Mouse (Mus musculus) right cerebral cortex, postnatal 36 days (tissue): ENCODE measurements at regions not wholly inside any gene's neighbourhood (a gene's known extent, or its start where the extent isn't known, plus 50 kb on each side); places are given as distances from the start of the nearest gene placed in this dataset.
"Not testable (repeated sequence)": the region's sequence is repeated elsewhere in the genome, so short reads cannot be mapped to it uniquely, and the experiment has no call there.

Source experiments
- DNase-seq, 2 experiments: peaks; one replicate each; pipeline ENCODE4 v3.0.0; 2022; ENCODE audit warnings: low spot score in 2 of 2, mixed read lengths in 1 of 2

DNA sequence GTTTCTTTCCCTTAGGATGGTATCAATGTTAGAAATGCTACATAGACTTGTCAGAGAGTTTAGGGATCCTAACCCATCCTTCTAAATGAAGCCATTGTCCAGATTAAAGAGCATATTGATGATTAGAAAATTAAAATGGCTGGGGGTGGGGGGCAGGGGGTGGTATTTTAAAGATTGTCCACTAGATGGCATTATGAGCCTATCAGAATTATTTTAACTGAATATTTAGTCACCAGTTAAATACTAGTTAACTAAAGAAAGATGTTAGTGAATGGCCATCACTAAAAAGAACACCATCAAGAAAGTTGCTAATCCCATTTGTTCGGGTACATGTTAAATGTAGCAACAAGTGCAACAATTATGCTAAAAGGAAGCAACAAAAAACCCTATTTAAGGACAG, 1909.6 kb upstream of the 5930422O12Rik start:
- DNase-seq = no peak

DNA sequence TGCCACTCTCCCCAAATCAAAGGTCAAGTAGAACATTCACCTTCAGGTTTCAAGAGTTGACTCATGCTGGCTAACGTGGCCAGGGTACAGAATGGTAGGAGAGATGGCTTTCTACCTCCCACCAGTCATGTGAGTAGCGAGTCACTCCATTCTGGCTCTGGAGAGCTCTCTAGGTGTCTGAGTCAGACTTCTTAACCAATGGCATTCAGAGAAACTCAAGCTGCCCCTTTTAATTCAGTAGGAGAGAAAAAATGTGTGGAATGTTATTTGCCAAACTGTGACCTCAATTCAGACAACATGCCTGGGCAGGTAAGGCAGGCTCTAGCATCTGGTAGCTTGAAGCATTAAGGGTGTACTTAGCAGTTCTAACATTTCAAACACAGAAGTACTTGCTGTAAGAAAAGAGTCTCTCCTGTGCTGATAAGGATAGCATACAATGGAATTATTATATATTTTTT, 1907.5 kb upstream of the 5930422O12Rik start:
- no peak for DNase-seq

DNA sequence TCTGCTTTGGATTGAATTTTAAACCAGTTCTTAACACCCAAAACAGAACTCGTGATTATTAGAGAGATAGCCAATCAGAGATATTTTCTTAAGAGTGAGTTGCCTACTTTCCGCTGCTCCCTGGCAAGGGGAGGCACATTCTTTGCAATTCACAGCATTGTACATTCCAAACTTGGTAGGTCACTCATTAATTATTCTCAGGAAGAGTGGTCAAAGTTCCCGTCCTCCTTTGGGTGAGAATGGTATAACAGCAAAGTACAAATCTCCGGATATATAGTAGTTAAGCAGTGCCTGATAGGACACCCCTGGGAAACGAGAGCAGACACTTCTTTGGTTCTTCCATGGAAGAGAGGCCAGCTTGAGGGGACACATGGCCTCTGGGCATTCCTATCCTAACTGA, 1903.4 kb upstream of the 5930422O12Rik start:
- no peak for DNase-seq

DNA sequence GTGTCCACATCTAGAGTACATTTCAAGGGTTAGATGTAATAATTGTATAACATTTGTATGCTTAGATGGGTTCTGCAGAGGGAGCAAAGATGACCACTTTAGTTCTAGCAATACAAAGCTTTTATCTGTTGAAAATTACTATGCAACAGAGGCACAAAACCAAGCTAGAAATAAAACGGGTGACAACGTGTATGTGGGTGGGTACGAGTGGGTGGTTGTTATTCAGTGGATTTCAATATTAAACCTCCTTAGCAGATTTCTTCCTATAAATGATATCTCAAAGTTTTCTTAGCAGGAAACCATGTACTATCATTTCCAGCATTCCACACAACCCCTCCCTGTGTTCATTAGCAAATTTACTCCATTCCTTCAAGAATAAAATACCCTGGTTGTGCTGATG, 1889.3 kb upstream of the 5930422O12Rik start:
- peak; percentile 17 to 20 for DNase-seq

DNA sequence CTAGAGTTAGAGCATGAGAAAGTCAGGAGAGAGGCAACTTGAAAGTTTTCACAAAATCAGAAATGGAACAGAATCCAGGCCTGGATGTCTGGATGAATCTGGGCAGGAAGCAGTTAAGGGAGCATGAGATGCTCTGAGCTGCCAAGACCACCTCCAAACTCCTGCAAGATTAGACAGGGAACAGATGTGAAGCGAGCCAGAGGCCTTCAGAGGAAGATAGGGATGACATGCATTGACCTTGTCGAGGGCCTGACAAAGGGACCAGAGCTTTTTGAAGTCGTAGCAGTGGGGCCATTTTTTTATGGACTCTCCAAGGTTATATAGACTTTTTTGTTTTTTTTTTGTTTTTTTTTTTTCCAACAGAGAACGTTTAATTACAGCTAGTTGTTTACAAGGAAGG, 1886.9 kb upstream of the 5930422O12Rik start:
- DNase-seq = no peak

DNA sequence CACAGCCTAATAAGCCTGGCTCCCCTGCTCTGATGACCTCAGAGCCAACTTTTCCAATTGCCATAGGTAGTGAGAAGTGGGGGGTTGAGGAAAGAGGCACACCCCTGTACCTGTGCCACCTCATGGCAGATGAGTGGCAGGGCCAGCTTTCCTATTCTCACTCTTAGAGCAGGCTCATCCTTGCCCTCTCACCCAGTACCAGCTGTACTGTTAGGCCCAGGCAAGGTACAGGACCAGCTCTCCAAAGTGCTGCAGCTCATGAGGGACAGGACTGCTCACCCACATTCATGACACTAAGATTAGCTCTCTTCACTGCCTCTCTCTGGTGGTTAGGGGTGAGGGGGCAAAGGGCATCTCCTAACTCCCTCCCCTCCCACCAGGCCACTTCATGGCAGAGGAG, 1854.4 kb upstream of the 5930422O12Rik start:
- DNase-seq = no peak

DNA sequence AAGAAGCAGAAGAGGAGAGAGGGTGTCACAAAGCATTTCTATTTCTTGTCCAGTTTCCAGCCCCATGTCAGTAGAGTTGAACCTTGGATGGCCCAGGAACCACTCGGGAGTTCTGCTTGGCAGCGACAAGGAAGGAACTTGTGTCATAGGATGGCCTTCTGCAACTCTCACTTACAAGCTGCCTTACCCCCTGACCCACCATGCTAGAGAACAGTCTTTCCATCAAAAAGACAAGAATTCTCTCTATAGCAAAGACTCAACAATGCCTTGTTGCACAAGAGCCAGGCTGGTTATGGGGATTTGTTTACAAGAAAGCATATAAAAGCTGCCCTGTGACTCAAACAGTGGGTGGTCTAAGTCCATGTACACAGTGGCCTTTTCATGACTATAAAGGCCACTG, 1852.4 kb upstream of the 5930422O12Rik start:
- DNase-seq = no peak

DNA sequence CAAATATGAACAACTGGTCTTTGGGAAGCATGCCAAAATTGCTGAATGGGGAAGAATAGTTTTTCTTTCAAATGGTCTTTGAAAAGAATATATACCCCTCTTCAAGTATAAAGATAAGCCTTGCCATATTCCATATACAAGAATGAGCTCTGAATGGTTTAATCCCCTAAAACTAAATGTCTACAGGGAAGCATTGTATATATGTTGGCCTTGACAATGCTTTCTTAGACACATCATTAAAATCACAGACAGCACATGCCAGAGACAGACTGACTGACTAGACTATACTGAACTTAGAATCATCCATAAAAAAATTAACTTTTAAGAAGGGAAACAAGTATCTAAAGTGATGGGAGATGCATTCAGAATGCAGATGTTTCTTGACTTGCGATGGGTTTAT, 1843.8 kb upstream of the 5930422O12Rik start:
- no peak for DNase-seq

DNA sequence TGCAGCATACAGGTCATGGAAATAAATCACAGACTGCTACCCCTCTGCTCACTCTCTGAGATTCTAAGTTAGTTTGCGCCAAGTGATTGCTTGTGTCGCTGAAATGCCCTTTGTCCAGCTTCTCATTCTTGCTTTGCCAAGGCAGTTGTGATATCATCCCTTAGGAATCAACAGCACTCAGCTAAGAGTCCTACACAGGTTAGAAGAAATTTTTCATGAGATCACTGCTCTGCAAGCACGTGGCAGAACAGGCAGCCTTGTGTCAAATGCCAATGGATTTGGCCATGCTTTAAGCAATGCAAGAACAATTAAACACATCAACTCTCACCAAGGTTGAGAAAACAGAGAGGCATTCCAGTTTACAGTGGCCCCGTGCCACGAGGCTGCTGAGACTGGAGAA, 1829.0 kb upstream of the 5930422O12Rik start:
- no peak for DNase-seq

DNA sequence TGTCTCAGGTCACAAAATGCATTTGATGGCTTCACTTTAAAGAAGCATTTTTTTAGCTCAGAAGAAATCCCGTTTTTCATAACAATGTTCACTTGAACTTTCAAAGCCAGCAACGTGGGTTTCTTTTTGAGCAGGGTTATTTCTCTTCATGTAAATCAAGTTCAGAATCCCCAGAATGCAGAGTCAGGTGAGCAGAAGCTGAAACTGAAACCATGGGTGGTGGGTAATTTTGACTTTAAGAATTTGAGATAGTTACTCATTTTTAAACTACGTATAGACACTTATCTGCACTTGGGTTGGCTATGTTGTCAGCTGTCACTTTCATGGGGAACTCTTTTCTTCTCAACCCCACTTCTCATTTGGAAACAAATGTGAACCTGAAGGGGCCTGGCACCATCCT, 1827.5 kb upstream of the 5930422O12Rik start:
- DNase-seq = no peak

DNA sequence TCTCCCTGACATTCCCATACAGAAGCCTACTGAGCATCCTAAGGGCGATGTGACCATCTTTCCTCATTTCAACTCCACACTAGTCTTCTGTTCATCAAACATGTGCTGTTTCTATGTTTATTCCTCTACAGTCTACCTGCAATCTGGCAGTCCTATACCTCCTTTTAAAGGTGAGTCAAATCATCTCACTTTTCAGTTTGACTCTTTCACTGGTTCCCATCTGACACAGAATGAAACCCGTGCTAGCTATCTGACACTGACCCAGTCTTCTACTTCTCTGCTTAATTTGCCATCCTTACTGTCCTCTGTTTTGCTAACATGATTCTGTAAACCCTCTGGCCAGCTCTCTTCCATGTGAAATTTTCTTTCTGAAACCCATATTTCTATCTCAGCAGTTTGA, 1812.0 kb upstream of the 5930422O12Rik start:
- no peak for DNase-seq

DNA sequence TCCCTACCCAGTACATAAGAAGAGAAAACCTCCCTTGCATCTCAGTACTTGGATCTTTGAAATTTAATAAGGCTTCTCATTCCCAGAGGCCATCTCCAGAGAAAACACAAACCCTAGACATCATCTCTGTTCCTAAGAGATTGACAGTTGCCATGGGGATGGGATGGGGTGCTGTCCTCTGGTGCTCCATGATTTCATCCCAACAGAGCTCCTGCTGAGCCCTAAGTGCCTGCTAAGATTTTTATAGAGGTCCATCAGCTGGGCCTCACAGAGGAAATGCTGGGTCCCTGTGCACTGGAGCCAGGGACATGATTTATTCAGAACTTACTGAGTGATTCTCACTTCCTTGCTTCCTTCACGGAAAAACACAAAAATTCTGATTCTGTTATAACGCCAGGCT, 1800.8 kb upstream of the 5930422O12Rik start:
- no peak for DNase-seq

DNA sequence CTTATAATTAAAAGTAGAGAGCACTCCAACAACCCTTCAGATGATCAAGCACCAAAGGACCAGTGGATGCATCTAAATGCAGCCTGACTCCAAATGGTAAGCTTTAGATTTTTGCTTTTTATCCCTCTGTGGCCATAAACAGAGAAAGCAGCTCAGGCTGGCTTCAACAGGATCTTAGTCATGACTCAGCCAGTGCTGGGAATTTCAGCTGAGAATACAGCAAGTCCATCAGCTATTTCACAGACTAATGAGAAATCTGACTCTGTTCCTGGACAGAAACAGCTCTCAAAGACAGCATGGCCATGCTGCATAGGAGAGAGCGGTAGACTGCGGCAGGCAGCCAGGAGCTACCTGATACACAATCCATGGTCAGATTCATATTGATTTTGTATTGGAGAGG, 1800.4 kb upstream of the 5930422O12Rik start:
- no peak for DNase-seq

DNA sequence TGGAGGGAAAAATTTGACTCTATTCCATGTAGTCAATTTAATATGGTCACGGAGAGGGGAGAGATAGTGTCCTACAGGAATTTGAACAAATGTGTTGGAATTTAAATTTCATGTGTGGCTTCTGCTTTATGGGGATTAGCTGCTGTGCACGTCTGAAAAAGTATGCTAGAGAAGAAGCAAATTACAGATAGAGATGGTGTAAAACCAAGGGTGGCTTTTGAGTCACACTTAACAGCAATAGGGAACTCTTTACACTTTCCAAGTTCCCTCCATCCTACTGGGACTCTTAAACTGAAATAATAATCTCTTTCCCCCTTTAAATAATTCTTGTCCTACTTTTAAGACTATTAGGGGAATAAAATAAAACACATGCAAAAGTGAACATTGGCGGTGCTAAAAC, 1790.1 kb upstream of the 5930422O12Rik start:
- no peak for DNase-seq

DNA sequence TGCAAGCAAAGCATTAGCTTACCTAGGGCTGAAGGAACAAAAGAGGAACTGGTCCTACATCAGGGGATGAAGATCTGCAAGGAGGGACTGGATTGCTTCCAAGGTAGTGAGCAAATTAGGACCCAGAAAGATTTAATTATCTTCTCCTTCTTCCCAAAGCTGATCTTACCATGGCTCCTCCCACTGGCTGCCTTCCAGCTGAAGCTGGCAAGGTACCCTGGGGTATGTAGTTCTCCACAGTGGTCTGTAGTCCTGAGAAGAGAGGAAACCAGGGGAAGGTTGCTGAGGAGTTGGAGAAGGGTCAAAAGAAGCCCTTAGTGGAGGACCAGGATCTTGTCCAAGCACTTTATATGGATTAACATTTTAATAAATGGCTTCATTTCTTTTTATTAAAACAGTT, 1764.8 kb upstream of the 5930422O12Rik start:
- DNase-seq = no peak

DNA sequence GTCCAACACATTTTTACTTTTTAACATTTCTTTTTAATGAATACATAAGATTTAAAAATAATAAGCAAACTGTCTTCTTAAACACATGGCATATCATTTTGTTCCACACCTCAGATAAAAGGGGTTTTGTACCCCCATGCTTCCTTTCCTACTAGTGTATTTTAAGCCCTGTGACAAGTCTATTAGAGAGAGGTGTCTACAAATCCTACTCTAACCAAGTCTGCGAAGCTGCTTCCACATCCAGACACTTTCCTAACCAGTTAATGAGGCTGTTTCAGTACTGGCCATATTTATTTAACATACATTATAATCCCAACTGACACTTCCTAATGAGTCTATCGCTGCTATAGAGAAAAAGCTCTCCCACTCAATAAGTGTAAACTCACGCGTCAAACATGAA, 1763.0 kb upstream of the 5930422O12Rik start:
- DNase-seq = no peak

DNA sequence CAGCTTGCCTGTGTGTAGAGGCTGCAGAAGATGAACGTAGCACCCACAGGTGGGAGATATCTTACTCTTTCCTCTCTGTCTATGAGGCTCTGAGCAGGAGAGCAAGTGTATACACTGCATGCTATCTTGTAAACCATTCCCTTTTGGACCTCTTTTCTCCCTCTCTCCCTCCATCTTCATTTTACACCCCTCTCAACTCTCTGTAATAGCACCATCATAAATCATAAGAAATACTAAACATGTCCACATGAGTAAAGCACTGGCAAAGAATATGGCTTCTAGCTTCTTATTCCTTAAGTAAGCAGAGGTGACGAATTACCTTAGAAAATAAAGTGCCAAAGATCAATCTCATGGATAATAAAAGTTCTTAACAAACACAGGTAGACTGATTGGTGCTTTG, 1724.3 kb upstream of the 5930422O12Rik start:
- DNase-seq = no peak

DNA sequence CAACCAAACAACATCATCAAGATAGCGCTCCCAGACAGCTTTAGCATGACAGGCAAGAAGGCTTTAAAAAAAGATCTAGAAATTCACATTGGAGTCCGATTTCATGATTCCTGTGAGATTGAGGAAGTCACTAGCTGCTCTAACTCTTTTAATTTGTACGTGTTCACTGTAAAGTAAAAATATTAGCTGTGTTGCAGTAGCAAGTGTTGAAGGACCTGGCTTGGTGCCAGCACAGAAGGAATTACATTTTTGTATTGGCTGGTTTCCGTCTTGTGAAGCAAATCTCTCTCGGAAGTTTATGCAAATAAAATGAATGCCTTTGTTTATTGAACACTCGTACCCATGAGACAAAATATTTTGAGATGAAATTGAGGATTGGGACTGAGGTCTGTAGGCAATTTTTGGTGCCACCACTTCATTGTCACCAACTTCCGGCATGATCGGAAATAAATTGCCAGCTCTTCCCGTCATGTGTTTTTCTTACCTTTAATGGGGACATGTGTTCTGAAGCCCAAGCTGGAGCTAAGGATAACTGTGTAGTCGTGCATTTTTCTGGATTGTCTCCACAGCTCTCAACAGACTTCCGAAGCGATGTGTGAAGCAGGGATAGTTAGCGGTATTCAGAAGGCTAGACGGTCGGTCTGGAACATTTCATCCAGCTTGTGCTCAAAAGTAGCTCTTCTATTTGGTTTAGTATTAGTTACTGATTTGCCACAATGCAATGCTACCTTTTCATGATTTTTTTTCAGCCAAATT, 1715.0 kb upstream of the 5930422O12Rik start:
- DNase-seq = peak in 1 of 2 experiments; percentile 1

DNA sequence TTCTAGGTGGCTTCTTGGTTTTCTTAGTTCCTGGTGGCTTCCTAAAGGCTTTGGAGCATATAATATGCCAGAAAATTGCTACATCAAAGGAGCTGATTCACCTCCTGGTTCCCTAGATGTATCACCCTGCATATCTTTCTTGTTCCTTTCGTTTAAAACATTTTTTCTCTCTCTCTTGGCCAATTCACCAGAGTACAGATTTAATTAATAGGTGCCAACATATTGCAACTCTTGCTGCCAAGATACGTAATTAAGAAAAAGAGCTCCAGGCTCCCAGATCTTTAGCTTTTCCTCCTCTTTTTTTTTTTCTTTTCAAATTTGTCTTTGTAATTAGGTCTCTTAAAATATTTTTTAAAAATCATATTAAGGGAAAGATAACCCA, 1714.4 kb upstream of the 5930422O12Rik start:
- no peak for DNase-seq

DNA sequence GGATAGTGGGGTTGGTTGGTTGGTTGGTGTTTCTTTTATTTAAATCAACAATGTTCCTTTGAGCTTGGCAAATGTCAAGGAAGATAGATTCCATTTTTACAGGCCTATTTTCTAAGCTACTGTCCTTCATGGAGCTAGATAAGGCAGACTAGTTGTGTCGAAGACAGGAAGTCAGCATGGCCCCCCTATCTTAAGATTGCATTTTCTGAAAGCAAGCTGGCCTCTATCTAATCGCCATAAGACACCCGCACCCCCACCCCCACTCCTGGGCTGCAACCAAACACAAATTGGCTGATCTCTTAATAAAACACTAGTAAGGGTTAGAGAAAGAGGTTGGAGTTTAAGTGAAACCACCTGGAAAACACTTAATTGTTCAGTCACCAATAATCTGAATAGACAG, 1708.5 kb upstream of the 5930422O12Rik start:
- no peak for DNase-seq

DNA sequence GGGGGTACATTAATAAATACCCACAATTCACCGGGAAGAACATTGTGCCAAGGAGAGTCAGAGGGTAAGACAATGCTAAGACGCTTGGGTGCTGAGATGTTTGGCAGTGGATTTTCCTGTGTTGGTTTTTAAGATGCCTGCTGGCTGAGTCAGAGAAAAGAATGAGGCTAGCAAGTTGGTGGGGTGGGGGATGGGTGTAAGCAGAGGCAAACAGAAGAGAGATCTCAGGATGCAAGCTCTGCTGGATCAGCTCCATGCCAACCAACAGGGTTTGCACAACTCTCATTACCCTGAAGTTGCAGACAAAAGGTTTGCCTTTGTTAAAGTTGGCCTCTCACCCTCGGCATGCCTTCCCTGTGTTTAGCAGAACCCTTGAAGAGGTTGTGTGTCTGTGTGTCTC, 1707.9 kb upstream of the 5930422O12Rik start:
- no peak for DNase-seq

DNA sequence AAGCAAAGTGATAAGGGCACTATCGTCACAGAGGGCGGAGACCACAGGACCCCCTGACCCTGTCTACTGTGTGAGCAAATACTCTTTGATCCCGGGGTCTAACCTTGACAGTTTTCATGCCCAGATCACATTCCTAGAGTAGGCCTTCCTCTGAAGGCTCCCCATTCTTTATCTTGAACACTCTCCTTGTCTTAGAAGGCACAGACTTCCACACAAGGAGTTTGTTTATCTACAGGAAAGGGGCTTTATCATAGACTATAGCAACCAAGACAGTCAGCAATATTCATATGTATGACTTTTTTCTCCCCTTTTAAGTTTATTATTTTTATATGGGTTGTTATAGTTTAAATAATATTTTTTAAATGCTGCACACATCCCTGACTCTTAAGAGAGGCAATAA, 1703.1 kb upstream of the 5930422O12Rik start:
- no peak for DNase-seq

DNA sequence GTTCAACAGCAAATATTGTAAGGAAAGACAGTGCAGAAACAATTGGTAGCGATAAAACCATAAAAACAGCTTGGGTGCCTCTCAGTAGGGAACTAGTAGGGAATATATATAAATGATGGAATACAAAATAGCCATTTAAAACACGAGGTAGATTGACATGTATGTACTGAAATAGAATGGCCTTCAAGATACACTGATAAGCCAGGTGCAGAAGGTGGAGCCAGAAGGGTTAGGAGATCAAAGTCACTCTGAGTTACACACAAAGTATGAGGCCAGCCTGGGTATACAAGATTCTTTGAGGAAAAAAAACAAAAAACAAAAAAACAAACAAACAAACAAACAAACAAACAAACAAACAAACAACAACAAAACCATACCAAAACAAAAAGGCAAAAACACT, 1692.9 kb upstream of the 5930422O12Rik start:
- no peak for DNase-seq

DNA sequence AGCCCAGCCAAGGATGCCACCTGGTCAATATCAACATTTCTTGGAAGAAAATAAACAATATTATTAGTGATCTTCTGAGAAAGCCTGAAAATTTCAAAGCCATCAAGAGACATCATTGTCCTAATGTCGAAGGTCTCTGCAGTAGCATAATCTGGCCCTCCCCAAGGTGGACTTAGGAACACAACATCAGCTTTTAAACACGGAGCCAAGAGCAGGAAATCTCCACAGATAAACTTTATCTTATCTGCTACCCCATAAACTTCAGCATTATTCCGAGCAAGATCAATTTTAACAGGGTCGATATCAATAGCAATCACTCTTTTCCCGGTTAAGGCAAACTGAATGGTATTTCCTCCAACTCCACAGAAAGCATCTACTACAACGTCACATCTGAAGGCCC, 1691.2 kb upstream of the 5930422O12Rik start:
- DNase-seq = not testable (repeated sequence)
